Mouse (Mus musculus) thymus, postnatal 36 days (tissue): ENCODE data around the gene Prkag2.
"Not testable (repeated sequence)": the region's sequence is repeated elsewhere in the genome, so short reads cannot be mapped to it uniquely, and the experiment has no call there.

ENCODE experiments used
- DNase-seq, 2 experiments: peaks; one replicate each; pipeline ENCODE4 v3.0.0; 2022; ENCODE audit warnings: mixed read lengths in 2 of 2

Prkag2 gene

GRCm38 (mm10) chr5:24861449-24861930 is 239.0 kb downstream of the Prkag2 start:
- DNase-seq: no peak

GRCm38 (mm10) chr5:24860635-24861448 is 239.6 kb downstream of the Prkag2 start:
- no peak for DNase-seq

GRCm38 (mm10) chr5:24859771-24860540 is 240.5 kb downstream of the Prkag2 start:
- no peak for DNase-seq

- no peak for DNase-seq
These were observed 245.4 kb downstream of the Prkag2 start for GRCm38 (mm10) chr5:24854827-24855600.

GRCm38 (mm10) chr5:24854256-24854655 is 246.2 kb downstream of the Prkag2 start:
- DNase-seq: no peak

GRCm38 (mm10) chr5:24848261-24848660 is 252.2 kb downstream of the Prkag2 start:
- not testable (repeated sequence) for DNase-seq

- no peak for DNase-seq
These were observed 256.6 kb downstream of the Prkag2 start for GRCm38 (mm10) chr5:24843841-24844240.

GRCm38 (mm10) chr5:24843103-24843475 is 257.4 kb downstream of the Prkag2 start:
- peak in 1 of 2 experiments; percentile 61 for DNase-seq

- peak; percentile 96 to 99 for DNase-seq
These were observed 258.0 kb downstream of the Prkag2 start, which contains the start of gene Rheb for GRCm38 (mm10) chr5:24842274-24843102. TSS of gene Rheb (minus strand) at chr5:24842624.

- no peak for DNase-seq
These were observed 258.7 kb downstream of the Prkag2 start for GRCm38 (mm10) chr5:24841662-24842273.

- no peak for DNase-seq
These were observed 259.4 kb downstream of the Prkag2 start for GRCm38 (mm10) chr5:24840975-24841431.

GRCm38 (mm10) chr5:24834491-24834890 is 266.0 kb downstream of the Prkag2 start:
- no peak for DNase-seq

- no peak for DNase-seq
These were observed 268.5 kb downstream of the Prkag2 start for GRCm38 (mm10) chr5:24831912-24832311.

- no peak for DNase-seq
These were observed 272.0 kb downstream of the Prkag2 start for GRCm38 (mm10) chr5:24828446-24828845.

GRCm38 (mm10) chr5:24827173-24827572 is 273.3 kb downstream of the Prkag2 start:
- DNase-seq: no peak

GRCm38 (mm10) chr5:24826056-24826770 is 274.2 kb downstream of the Prkag2 start:
- no peak for DNase-seq

GRCm38 (mm10) chr5:24825365-24826055 is 274.9 kb downstream of the Prkag2 start:
- DNase-seq: no peak

- no peak for DNase-seq
These were observed 276.5 kb downstream of the Prkag2 start for GRCm38 (mm10) chr5:24823864-24824405.

- no peak for DNase-seq
These were observed 277.7 kb downstream of the Prkag2 start for GRCm38 (mm10) chr5:24822781-24823180.

GRCm38 (mm10) chr5:24822231-24822630 is 278.2 kb downstream of the Prkag2 start:
- not testable (repeated sequence) for DNase-seq
